Mouse (Mus musculus) midbrain, embryonic 10.5 days (tissue): ENCODE measurements around the gene Rufy3. TPM values are rescaled to one million over a fixed set of nuclear protein-coding genes. Genes with fewer than 3 reads are reported as not detected.

Experiments used
- DNase-seq: peaks from one replicate; pipeline ENCODE4 v3.0.0-alpha.2; 2017; ENCODE audit warnings: low spot score
- H3K27ac ChIP-seq: fragments of 300-500 bp; sonication (generic); replicated peaks from 2 replicates; pipeline ENCODE4 v1.5.1; 2016; ENCODE audit warnings: mild to moderate bottlenecking
- H3K27me3 ChIP-seq: fragments of 300-500 bp; sonication (generic); 2 replicates; pipeline ENCODE4 v1.6.1; 2016; ENCODE audit warnings: low read depth, mild to moderate bottlenecking; ENCODE audit not compliant: poor library complexity, severe bottlenecking
- H3K36me3 ChIP-seq: fragments of 300-500 bp; sonication (generic); 2 replicates; pipeline ENCODE4 v1.6.1; 2016; ENCODE audit warnings: mild to moderate bottlenecking, moderate library complexity
- H3K4me1 ChIP-seq: fragments of 300-500 bp; sonication (generic); 2 replicates; pipeline ENCODE4 v1.6.1; 2016
- H3K4me3 ChIP-seq: fragments of 300-500 bp; sonication (generic); 2 replicates; pipeline ENCODE4 v1.5.1; 2016; ENCODE audit warnings: mild to moderate bottlenecking, moderate library complexity
- H3K9me3 ChIP-seq: fragments of 300-500 bp; sonication (generic); replicated peaks from 2 replicates; pipeline ENCODE4 v1.6.1; 2016; ENCODE audit warnings: mild to moderate bottlenecking
- WGBS: fragments of 180-500 bp; shearing (Covaris S2); methylation state at CpG from one replicate; pipeline ENCODE4 v1.1.7; 2016; 5-methylcytosine and 5-hydroxymethylcytosine counted together
- polyA plus RNA-seq: library from polyadenylated mRNA; unstranded; fragments of >200 nt; fragmentation: Nextera tagmentation; extraction: Ambion mirVana; gene quantifications from 2 replicates; pipeline ENCODE4 v1.2.1, GENCODE M21; 2016

Gene Rufy3
- polyA plus RNA-seq, 1 experiment from 2014 or later, result 46.8 TPM

DNA sequence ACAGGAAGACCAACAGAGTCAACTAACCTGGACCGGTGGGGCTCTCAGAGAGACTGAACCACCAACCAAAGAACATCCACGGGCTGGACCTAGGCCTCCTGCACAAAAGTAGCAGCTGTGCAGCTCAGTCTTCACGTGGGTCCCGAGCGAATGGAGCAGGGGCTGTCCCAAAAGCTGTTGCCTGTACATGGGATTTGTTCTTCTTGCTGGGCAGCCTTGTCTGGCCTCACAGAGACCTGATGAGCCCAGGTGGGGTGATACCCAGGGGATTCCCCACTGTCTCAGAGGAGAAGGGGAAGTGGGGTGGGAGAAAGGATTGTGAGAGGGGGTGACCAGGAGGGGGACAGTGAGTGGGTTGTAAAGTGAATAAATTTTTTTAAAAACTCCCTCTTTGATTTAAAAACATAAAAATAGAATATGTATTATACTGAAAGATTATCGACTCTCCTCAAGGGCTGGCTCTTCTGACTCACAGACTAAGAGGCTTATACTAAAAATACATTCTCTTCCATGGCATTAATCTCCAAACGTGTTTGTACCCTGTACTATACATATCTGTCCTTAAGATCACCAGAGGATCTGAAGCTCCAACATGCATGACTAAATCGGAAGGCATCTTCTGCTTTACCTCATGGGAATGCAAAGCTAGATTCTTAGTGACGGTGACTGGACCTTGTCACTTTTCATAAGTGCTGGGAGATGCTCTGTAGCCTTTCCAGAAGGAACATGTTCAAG is 3.6 kb upstream of the Rufy3 start:
- WGBS, result 85% methylated on average over 9 of the region's 9 CpGs
- Histone ChIP-seq H3K4me1 (peaks cover 17% of the 10 kb centered on the region), H3K9me3 (no peaks in the 10 kb centered on the region), H3K4me3 (no peak overlapping the region), H3K27me3 (no peaks in the 10 kb centered on the region), H3K36me3 (peaks cover 16% of the 10 kb centered on the region), H3K27ac (no peak overlapping the region)
- DNase-seq, result no peak

DNA sequence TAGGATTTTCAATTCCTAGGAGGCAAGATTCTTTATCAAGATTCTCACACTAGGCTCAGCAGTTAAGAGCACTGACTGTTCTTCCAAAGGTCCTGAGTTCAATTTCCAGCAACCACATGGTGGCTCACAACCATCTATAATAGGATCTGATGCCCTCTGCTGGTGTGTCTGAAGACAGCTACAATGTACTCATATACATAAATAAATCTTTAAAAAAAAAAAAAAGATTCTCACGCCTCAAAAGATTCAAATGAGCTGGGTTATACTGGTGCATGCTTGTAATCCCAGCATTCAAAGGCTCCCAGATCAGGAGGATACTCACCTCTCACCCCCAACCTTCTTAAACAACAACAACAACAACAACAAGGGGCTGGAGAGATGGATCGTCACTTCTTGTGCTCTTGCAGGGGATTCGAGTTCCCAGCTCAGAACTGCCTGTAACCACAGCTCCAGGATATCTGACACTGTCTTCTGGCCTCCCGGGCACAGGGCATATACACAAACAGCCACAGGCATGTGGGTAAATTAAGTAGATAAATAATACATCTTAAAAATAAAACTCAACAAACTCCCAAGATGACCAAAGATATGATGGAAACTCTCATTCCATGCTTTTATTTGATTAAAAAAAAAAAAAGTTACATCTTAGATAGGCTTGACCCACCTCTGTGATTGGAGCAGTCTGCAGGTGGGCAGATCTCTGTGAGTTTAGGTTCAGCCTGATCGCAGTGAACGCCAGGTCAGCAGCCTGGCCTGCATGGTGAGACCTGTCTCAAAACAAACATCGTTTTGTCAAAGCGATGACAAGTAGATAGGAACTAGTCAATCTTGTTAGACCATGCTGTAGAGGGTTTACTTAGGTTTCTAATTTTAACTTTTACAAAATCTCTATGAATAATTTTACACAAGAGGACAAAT is 1.7 kb upstream of the Rufy3 start:
- no peaks in the 10 kb centered on the region for H3K27me3 ChIP-seq
- H3K4me1 ChIP-seq, result peaks cover 23% of the 10 kb centered on the region
- peaks cover 2% of the 10 kb centered on the region; the same call in 1 of the 2 replicates for H3K36me3 ChIP-seq
- WGBS, result 68% methylated on average over 8 of the region's 8 CpGs
- H3K4me3 ChIP-seq, result no peak overlapping the region
- H3K9me3 ChIP-seq, result no peaks in the 10 kb centered on the region
- no peak overlapping the region for H3K27ac ChIP-seq
- DNase-seq, result no peak

DNA sequence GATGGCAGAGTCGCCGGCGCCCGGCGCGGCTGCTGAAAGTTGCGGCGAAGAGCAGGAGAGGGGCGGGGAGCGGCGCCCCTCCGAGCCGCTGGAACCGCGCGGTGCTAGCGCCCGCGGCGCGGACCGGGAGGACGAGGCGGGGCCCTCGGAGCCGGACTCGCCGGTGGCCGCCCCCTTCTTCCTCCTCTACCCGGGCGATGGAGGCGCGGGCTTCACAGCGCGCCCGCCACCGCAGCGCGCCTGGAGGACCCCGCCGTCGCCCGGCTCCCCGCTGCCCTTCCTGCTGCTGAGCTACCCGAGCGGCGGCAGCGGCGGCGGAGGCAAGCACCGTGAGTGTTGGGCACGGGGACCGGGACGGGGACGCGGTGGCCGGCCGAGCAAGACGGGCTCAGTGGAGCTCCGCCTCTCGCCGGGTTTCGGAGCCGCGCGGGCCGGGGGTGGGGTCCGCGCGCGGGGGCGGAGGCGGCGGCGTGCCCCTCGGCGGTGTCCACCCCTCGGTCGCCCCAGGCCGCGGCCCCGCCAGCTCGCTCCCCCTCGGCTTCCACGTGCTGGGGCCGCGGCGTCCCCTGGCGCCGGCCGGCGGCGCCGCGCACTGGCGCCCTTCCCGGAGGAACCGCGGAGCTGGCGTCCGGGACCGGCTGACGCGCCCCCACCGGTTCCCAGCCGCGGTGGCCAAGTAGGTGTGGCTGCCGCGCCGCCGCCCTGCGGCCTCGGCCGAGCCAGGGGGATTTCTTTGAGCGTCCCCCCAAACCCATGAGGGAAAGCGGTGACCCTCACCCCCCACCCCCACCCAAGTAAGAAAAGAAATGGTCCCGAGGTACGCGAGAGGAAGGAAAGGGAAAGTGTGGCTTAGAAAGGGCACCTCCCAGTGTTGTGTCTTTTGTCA is 551 bp downstream of the Rufy3 start:
- Histone ChIP-seq H3K4me3 (peak overlapping the region; percentile 91), H3K9me3 (no peaks in the 10 kb centered on the region), H3K36me3 (peaks cover 16% of the 10 kb centered on the region), H3K27ac (peak overlapping the region; percentile 92), H3K4me1 (peaks cover 23% of the 10 kb centered on the region), H3K27me3 (no peaks in the 10 kb centered on the region)
- peak; percentile 65 for DNase-seq
- under 1% methylated on average over 112 of the region's 119 CpGs for WGBS

DNA sequence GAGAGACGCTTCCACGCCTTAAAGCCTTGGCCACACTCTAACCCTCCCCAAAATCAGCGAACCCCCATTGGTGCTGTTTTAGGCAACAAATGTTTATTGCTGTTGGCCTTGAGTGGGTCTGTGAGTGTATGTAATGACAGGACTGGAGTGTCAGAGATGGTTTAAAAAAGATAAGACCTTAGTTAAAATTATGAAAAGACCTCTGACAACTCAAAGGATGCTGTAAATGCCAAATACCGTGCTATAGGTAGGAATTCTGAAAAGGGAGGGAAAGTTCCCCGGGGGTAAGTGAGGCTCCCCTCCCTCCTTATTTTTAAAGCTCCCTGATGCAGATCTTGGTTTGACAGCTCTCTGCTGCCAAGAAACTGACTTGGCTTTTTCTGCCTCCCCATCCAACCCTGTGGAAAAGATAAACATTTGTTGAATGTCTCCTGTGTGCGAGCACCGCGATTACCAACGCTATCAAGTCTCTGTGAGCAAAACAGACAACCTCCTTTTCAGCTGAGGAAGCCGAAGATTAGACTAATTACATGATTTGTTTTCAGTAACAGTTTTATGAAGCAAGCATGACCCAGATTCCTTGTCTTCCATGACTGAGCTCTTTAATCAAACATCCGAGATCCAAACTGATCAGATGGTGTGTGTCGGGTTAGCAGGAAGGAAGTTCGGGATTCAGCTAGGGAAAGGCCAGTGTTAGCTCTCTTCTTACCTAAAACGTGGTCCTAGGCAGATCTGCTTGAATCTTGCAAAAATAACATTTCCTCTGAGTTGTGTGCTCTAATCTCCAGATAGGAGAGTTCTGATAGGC is 1.4 kb downstream of the Rufy3 start:
- no peak for DNase-seq
- Histone ChIP-seq H3K9me3 (no peaks in the 10 kb centered on the region), H3K27ac (peak overlapping the region; percentile 92), H3K36me3 (peaks cover 25% of the 10 kb centered on the region), H3K4me3 (peak overlapping the region; percentile 91), H3K27me3 (no peaks in the 10 kb centered on the region), H3K4me1 (peaks cover 23% of the 10 kb centered on the region)
- WGBS, result 12% methylated on average over 14 of the region's 14 CpGs

DNA sequence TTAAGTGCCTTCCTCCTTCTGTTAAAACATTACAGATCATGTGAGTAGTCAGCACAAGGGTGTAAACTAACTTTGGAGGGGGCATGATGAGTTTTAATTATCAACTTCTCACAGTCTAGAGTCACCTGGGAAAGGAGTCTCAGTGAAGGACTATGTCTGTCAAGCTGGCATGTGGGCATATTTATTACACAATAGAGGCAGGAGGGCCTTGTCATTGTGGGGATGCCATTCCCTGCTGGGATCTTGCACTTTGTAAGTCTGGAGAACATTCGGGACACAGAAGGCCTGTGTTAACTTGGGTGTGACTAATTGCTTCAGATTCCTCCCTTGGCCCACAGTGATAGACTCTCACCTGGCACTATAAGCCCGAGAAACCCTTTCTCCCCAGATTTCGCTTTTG is 4.7 kb downstream of the Rufy3 start:
- H3K9me3 ChIP-seq, result no peaks in the 10 kb centered on the region
- no peak overlapping the region for H3K27ac ChIP-seq
- H3K4me1 ChIP-seq, result peaks cover 17% of the 10 kb centered on the region
- H3K36me3 ChIP-seq, result peaks cover 33% of the 10 kb centered on the region
- DNase-seq, result no peak
- H3K27me3 ChIP-seq, result no peaks in the 10 kb centered on the region
- 88% methylated on average over 3 of the region's 3 CpGs for WGBS
- no peak overlapping the region for H3K4me3 ChIP-seq

DNA sequence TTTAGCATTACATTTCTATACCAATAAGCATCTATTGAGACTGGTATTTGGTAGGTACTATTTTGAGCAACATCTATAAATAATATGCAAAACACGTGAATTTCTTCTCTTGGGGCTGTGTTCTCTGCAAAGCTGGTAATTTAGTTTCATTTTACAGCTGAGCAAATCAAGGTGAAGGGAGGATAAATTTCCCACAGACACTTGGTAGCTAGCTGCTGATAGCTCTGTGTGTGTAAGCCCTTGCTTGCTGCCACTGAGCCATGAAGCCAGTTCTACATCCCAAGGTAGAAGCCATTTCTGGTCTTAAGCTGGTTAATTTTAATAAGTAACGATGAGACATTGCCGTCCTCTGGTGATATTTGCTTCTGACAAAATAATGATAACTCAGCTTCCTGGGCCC is 10.0 kb downstream of the Rufy3 start:
- no peak for DNase-seq
- Histone ChIP-seq H3K9me3 (no peaks in the 10 kb centered on the region), H3K4me1 (no peaks in the 10 kb centered on the region), H3K27ac (no peak overlapping the region), H3K4me3 (no peak overlapping the region), H3K27me3 (no peaks in the 10 kb centered on the region), H3K36me3 (peaks cover 21% of the 10 kb centered on the region)
- WGBS, result 93% methylated on average over 3 of the region's 3 CpGs

DNA sequence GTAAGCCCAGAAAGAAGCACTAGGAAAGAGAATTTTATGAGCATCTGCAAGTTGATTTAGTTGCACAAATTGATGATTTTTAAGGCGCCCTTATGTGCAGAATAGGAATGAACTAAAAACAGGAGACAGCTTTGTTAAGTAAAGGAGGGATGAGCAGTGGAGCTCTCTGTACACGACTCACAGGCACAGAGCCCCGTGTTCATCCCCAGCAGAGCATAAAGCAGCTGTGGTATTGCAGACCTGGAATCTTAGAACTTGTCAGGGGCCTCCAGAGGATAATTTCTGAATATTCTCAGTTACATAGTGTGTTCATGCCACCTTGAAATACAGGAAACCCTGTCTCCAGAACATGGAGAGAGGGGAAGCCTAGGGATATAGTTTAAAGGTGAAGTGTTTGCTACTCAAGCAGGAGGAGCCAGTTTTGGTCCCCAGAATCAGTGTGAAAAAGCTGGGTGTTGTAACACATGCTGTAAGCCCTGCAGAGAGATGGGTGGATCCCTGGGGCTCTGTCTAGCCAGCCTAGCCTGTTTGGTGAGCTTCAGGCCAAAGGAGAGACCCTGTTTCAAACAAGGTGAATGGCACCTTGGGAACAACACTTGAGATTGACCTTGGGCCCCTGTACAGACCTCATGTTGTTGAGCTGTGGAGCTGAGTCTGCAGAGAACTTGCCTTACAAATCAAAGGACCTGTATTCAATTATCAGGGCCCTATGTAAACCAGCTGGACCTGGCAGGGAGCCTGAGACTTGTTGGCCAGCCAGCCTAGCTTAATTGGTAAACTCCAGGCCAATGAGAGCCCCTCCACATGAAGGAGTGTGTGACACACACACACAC is 10.9 kb downstream of the Rufy3 start:
- Histone ChIP-seq H3K27ac (no peak overlapping the region), H3K4me1 (no peaks in the 10 kb centered on the region), H3K9me3 (no peaks in the 10 kb centered on the region), H3K36me3 (peaks cover 13% of the 10 kb centered on the region), H3K4me3 (no peak overlapping the region), H3K27me3 (no peaks in the 10 kb centered on the region)
- no peak for DNase-seq
- WGBS, result 70% methylated on average over 3 of the region's 3 CpGs

DNA sequence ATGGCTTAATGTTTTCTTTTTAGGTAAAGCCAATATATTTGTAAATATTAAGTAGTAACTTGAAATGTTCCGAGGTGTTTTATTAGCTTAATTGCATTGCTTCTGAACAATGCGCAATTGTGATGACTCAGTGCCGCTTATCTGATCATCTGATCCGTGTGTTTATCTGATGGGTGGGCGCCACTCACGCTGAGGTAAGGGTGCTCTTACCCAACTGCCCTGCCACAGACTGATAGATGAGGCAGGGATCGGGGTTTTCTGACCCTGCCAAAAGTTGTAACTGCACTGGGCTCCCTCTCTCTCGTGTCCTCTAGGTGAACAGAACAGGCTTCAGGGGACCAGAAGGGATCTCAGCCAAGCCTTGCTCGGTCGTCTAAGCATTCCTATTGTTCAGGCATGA is 15.8 kb downstream of the Rufy3 start:
- no peaks in the 10 kb centered on the region for H3K9me3 ChIP-seq
- WGBS, result 86% methylated on average over 10 of the region's 10 CpGs

DNA sequence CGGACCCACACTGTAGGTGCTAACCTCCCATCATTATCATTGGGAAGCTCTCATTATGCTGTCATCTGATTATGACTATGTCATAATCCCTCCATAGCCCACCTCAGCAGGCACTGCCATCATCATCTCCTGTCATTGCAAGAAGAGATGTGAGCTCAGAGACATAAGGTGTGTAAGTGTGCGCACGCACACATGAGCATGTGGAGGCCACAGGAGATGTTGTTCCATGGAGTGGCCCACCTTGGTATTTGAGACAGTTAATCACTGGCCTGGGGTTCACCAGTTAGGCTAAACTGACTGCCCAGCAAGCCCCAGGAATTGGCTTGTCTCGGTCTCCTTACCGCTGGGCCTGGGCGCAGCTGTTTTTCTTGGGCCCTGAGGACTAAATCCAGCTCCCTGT is 16.5 kb downstream of the Rufy3 start:
- 94% methylated on average over 6 of the region's 6 CpGs for WGBS
- H3K4me1 ChIP-seq, result peaks cover 31% of the 10 kb centered on the region
- DNase-seq, result no peak
- peaks cover 3% of the 10 kb centered on the region; the same call in 1 of the 2 replicates for H3K36me3 ChIP-seq
- no peaks in the 10 kb centered on the region for H3K27me3 ChIP-seq
- H3K27ac ChIP-seq, result no peak overlapping the region
- no peaks in the 10 kb centered on the region for H3K9me3 ChIP-seq
- H3K4me3 ChIP-seq, result no peak overlapping the region

More for the DNA sequence above, 15.8 kb downstream of the Rufy3 start:
- no peaks in the 10 kb centered on the region for H3K27me3 ChIP-seq
- no peak overlapping the region for H3K4me3 ChIP-seq
- H3K36me3 ChIP-seq, result peaks cover 3% of the 10 kb centered on the region; the same call in 1 of the 2 replicates
- H3K4me1 ChIP-seq, result peaks cover 24% of the 10 kb centered on the region
- no peak overlapping the region for H3K27ac ChIP-seq
- DNase-seq, result no peak

DNA sequence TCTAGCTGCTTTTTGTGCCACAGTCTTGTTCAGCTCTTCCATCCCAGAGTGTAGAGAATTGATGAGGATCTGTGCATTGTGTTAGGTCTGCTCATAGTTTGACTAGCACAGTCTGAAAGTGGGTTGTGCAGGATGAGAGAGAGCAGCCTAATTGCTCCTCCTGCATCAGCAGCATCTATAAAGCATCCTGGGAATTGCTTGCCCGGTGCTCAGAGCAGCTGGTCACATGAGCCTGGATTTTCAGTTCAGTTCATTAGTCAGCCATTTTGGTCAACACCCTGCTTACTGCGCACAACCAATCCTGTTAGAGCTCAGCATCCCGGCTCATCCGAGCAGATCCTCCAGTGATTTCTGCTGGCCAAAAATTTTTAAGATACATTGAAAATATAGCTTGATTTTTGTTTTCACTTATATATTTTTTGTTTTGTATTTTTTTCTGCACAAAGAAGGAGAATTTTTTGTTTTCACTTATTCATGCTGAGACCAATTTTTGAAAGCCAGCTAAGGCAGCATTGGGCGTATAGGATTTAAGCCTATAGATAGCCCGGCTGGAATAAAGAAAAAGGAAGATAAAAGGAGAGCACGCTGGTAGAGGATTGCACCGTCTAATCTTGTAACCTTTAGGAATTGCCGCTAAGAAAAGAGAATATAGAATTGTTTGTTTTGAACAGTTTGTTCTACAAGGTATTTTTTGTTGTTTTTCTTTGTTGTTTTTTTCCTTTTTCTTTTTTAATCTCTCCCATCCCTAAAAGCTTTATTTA is 18.6 kb downstream of the Rufy3 start:
- DNase-seq, result peak; percentile 73
- H3K4me1 ChIP-seq, result peaks cover 48% of the 10 kb centered on the region
- peak overlapping the region; percentile 87 for H3K27ac ChIP-seq
- WGBS, result 26% methylated on average over 9 of the region's 9 CpGs
- no peaks in the 10 kb centered on the region for H3K9me3 ChIP-seq
- no peaks in the 10 kb centered on the region for H3K27me3 ChIP-seq
- H3K4me3 ChIP-seq, result peak overlapping the region; percentile 62
- peaks cover 3% of the 10 kb centered on the region; the same call in 1 of the 2 replicates for H3K36me3 ChIP-seq
